Mouse (Mus musculus): ENCODE results near the gene P2rx4. TPM values are rescaled to one million over a fixed set of nuclear protein-coding genes. Genes with fewer than 3 reads are reported as not detected.

P2rx4 gene
- polyA plus RNA-seq, 1 experiment from 2014 or later, result 20.1 TPM

GRCm38 (mm10) chr5:122679881-122680280, 27.5 kb upstream of the P2rx4 start:
- Histone ChIP-seq H3K4me2 (ENCODE audit: low read depth, low read length) (no peak overlapping the region), H3K9ac (ENCODE audit: low read depth, low read length) (no peak overlapping the region), H3K27ac (replicated peaks; ENCODE audit: low read depth, low read length) (no peak overlapping the region), H3K4me1 (ENCODE audit: control insufficient read depth, insufficient read depth, low read length) (no peaks in the 10 kb centered on the region), H3K36me3 (ENCODE audit: control insufficient read depth, insufficient read depth, low read length) (no peaks in the 10 kb centered on the region), H3K4me3 (ENCODE audit: low read depth, low read length) (no peak overlapping the region), H3K9me3 (ENCODE audit: control insufficient read depth, low read length) (no peaks in the 10 kb centered on the region), H3K27me3 (replicated peaks; ENCODE audit: control insufficient read depth, insufficient read depth, low read length) (no peaks in the 10 kb centered on the region)
- 84% methylated on average over 8 of the region's 8 CpGs for WGBS
- no peak for DNase-seq (ENCODE audit: low spot score)
- no peak for ATAC-seq (ENCODE audit: low read depth)

GRCm38 (mm10) chr5:122681276-122681675, 26.1 kb upstream of the P2rx4 start:
- Histone ChIP-seq H3K4me2 (ENCODE audit: low read depth, low read length) (no peak overlapping the region), H3K36me3 (ENCODE audit: control insufficient read depth, insufficient read depth, low read length) (no peaks in the 10 kb centered on the region), H3K27me3 (replicated peaks; ENCODE audit: control insufficient read depth, insufficient read depth, low read length) (no peaks in the 10 kb centered on the region), H3K4me1 (ENCODE audit: control insufficient read depth, insufficient read depth, low read length) (no peaks in the 10 kb centered on the region), H3K9me3 (ENCODE audit: control insufficient read depth, low read length) (no peaks in the 10 kb centered on the region), H3K4me3 (ENCODE audit: low read depth, low read length) (no peak overlapping the region), H3K27ac (replicated peaks; ENCODE audit: low read depth, low read length) (no peak overlapping the region), H3K9ac (ENCODE audit: low read depth, low read length) (no peak overlapping the region)
- 72% methylated on average over 12 of the region's 12 CpGs for WGBS
- DNase-seq (ENCODE audit: low spot score) (no peak), ATAC-seq (ENCODE audit: low read depth) (no peak)

DNA sequence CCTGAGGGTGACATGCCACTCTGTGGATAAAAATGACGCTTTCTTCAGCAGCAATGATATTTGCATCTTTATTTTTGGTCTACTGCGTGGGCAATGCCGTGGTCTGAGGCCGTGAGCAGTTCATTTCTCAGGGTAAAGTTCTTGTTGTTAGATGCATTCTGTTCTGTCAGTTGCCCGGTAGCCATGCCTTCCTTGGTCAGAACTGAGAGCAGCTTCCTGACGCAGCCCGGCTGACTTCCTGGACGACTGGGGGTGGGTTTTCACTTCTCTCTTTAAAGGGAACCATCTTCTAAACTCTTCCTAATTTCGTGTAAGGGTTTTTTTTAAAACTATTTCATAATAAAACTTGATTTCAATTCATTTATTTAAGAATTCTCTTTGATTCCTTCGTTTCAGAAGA, 23.4 kb upstream of the P2rx4 start:
- no peaks in the 10 kb centered on the region for H3K4me1 ChIP-seq (ENCODE audit: control insufficient read depth, insufficient read depth, low read length)
- no peaks in the 10 kb centered on the region for H3K27me3 ChIP-seq (replicated peaks; ENCODE audit: control insufficient read depth, insufficient read depth, low read length)
- ATAC-seq (ENCODE audit: low read depth) (no peak), DNase-seq (ENCODE audit: low spot score) (no peak)
- no peak overlapping the region for H3K27ac ChIP-seq (replicated peaks; ENCODE audit: low read depth, low read length)
- no peak overlapping the region for H3K4me3 ChIP-seq (ENCODE audit: low read depth, low read length)
- 76% methylated on average over 10 of the region's 10 CpGs for WGBS
- no peak overlapping the region for H3K9ac ChIP-seq (ENCODE audit: low read depth, low read length)
- H3K36me3 ChIP-seq (ENCODE audit: control insufficient read depth, insufficient read depth, low read length), result no peaks in the 10 kb centered on the region
- no peaks in the 10 kb centered on the region for H3K9me3 ChIP-seq (ENCODE audit: control insufficient read depth, low read length)
- no peak overlapping the region for H3K4me2 ChIP-seq (ENCODE audit: low read depth, low read length)

GRCm38 (mm10) chr5:122687391-122687790, 20.0 kb upstream of the P2rx4 start:
- Histone ChIP-seq H3K9ac (ENCODE audit: low read depth, low read length) (no peak overlapping the region), H3K4me3 (ENCODE audit: low read depth, low read length) (no peak overlapping the region), H3K27me3 (replicated peaks; ENCODE audit: control insufficient read depth, insufficient read depth, low read length) (no peaks in the 10 kb centered on the region), H3K4me2 (ENCODE audit: low read depth, low read length) (no peak overlapping the region), H3K4me1 (ENCODE audit: control insufficient read depth, insufficient read depth, low read length) (no peaks in the 10 kb centered on the region), H3K9me3 (ENCODE audit: control insufficient read depth, low read length) (no peaks in the 10 kb centered on the region), H3K27ac (replicated peaks; ENCODE audit: low read depth, low read length) (no peak overlapping the region), H3K36me3 (ENCODE audit: control insufficient read depth, insufficient read depth, low read length) (no peaks in the 10 kb centered on the region)
- ATAC-seq (ENCODE audit: low read depth) (no peak), DNase-seq (ENCODE audit: low spot score) (peak; percentile 71)
- 51% methylated on average over 4 of the region's 4 CpGs for WGBS

- DNase-seq (ENCODE audit: low spot score) (no peak), ATAC-seq (ENCODE audit: low read depth) (no peak)
- no peak overlapping the region for H3K9ac ChIP-seq (ENCODE audit: low read depth, low read length)
- 85% methylated on average over 7 of the region's 7 CpGs for WGBS
- no peaks in the 10 kb centered on the region for H3K9me3 ChIP-seq (ENCODE audit: control insufficient read depth, low read length)
- H3K27me3 ChIP-seq (replicated peaks; ENCODE audit: control insufficient read depth, insufficient read depth, low read length), result no peaks in the 10 kb centered on the region
- H3K4me3 ChIP-seq (ENCODE audit: low read depth, low read length), result no peak overlapping the region
- no peaks in the 10 kb centered on the region for H3K36me3 ChIP-seq (ENCODE audit: control insufficient read depth, insufficient read depth, low read length)
- H3K4me2 ChIP-seq (ENCODE audit: low read depth, low read length), result no peak overlapping the region
- no peaks in the 10 kb centered on the region for H3K4me1 ChIP-seq (ENCODE audit: control insufficient read depth, insufficient read depth, low read length)
- H3K27ac ChIP-seq (replicated peaks; ENCODE audit: low read depth, low read length), result no peak overlapping the region
These were observed 18.2 kb upstream of the P2rx4 start for GRCm38 (mm10) chr5:122689153-122689552.

DNA sequence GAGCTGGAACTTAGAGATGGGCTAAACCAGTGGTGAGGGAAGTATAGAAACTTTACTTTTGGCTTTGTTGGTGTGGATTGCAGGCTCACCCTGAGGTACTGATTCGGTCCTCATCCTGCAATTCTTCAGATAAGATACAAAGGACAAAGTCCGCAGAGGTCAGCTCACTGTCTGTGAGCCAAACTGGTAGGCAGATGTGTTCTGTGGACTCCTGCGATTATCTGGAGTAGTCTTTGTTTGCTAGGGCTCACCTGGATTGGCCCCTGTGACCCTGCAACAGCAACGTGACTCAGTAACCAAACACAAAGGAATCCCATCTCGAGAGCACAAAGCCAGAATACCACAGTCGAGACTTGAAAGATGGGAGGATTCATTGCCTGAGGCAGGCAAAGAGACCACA, 16.9 kb upstream of the P2rx4 start:
- no peak overlapping the region for H3K27ac ChIP-seq (replicated peaks; ENCODE audit: low read depth, low read length)
- H3K9me3 ChIP-seq (ENCODE audit: control insufficient read depth, low read length), result no peaks in the 10 kb centered on the region
- 46% methylated on average over 6 of the region's 6 CpGs for WGBS
- no peak overlapping the region for H3K9ac ChIP-seq (ENCODE audit: low read depth, low read length)
- no peak for DNase-seq (ENCODE audit: low spot score)
- no peaks in the 10 kb centered on the region for H3K36me3 ChIP-seq (ENCODE audit: control insufficient read depth, insufficient read depth, low read length)
- no peak for ATAC-seq (ENCODE audit: low read depth)
- no peak overlapping the region for H3K4me2 ChIP-seq (ENCODE audit: low read depth, low read length)
- H3K4me1 ChIP-seq (ENCODE audit: control insufficient read depth, insufficient read depth, low read length), result no peaks in the 10 kb centered on the region
- no peak overlapping the region for H3K4me3 ChIP-seq (ENCODE audit: low read depth, low read length)
- H3K27me3 ChIP-seq (replicated peaks; ENCODE audit: control insufficient read depth, insufficient read depth, low read length), result no peaks in the 10 kb centered on the region

DNA sequence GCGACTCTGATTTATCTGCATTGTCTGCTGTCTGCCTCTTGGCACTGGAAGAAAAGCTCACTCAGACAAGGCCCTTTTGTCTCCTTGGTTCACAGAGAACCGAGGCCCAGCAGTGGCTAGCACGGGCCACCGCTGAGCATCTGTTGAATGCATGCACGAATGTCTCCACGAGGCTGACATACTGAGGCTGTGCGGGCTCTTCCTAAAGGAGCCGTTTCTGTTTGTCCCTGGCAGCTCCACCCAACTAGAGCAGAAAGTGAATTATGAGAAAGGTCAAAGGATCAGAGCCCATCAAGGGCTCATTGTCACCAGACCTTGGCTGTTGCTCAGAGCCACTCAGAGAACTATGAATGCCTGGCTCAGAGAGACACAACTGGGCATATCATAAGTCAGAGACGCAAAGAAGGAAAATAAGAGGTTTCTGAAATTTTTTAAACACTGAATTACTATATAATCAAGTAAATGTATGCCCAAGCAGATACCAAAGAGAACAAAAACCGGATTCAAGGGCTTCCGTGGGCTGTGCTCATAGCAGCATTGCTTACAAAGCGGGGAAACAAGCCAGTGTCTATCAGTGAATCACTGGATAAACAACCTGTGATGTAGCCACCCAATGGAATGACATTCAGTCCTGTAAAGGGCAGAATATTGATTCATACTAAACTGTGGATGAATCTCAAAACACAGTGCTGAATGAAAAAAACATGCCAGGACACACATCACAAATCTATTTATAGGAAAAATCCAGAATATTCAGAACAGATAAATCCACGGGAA, 13.7 kb upstream of the P2rx4 start:
- Histone ChIP-seq H3K4me2 (ENCODE audit: low read depth, low read length) (no peak overlapping the region), H3K4me1 (ENCODE audit: control insufficient read depth, insufficient read depth, low read length) (no peaks in the 10 kb centered on the region), H3K36me3 (ENCODE audit: control insufficient read depth, insufficient read depth, low read length) (no peaks in the 10 kb centered on the region), H3K27me3 (replicated peaks; ENCODE audit: control insufficient read depth, insufficient read depth, low read length) (no peaks in the 10 kb centered on the region), H3K9me3 (ENCODE audit: control insufficient read depth, low read length) (no peaks in the 10 kb centered on the region), H3K9ac (ENCODE audit: low read depth, low read length) (no peak overlapping the region), H3K27ac (replicated peaks; ENCODE audit: low read depth, low read length) (no peak overlapping the region; the same call in 1 of the 2 replicates), H3K4me3 (ENCODE audit: low read depth, low read length) (no peak overlapping the region)
- 33% methylated on average over 13 of the region's 13 CpGs for WGBS
- ATAC-seq (ENCODE audit: low read depth) (peak; percentile 81; the same call in 1 of the 2 replicates), DNase-seq (ENCODE audit: low spot score) (peak; percentile 49)

DNA sequence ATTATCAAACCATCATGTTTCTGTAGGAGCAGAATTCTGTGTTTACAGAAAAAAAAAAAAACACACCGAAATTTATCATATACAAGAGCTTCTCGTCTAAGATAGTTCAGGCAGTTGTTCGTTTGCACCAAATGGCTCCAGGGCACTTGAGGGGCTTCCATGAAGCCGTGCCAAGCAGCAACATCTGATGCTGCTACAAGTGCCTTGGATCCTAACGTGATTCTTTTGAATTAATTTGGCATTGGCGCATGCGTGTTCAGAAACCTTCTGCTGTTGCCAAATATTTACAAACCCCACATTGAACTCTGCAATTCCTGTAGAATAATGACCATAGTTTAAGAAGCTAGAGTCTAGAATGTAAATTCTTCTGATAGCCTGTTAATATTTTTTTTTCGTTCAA, 11.8 kb upstream of the P2rx4 start:
- no peak overlapping the region for H3K9ac ChIP-seq (ENCODE audit: low read depth, low read length)
- H3K4me3 ChIP-seq (ENCODE audit: low read depth, low read length), result no peak overlapping the region
- no peak for ATAC-seq (ENCODE audit: low read depth)
- no peaks in the 10 kb centered on the region for H3K9me3 ChIP-seq (ENCODE audit: control insufficient read depth, low read length)
- DNase-seq (ENCODE audit: low spot score), result peak; percentile 54
- H3K36me3 ChIP-seq (ENCODE audit: control insufficient read depth, insufficient read depth, low read length), result no peaks in the 10 kb centered on the region
- no peaks in the 10 kb centered on the region for H3K27me3 ChIP-seq (replicated peaks; ENCODE audit: control insufficient read depth, insufficient read depth, low read length)
- WGBS, result 63% methylated on average over 8 of the region's 8 CpGs
- H3K27ac ChIP-seq (replicated peaks; ENCODE audit: low read depth, low read length), result no peak overlapping the region
- no peaks in the 10 kb centered on the region for H3K4me1 ChIP-seq (ENCODE audit: control insufficient read depth, insufficient read depth, low read length)
- no peak overlapping the region for H3K4me2 ChIP-seq (ENCODE audit: low read depth, low read length)

DNA sequence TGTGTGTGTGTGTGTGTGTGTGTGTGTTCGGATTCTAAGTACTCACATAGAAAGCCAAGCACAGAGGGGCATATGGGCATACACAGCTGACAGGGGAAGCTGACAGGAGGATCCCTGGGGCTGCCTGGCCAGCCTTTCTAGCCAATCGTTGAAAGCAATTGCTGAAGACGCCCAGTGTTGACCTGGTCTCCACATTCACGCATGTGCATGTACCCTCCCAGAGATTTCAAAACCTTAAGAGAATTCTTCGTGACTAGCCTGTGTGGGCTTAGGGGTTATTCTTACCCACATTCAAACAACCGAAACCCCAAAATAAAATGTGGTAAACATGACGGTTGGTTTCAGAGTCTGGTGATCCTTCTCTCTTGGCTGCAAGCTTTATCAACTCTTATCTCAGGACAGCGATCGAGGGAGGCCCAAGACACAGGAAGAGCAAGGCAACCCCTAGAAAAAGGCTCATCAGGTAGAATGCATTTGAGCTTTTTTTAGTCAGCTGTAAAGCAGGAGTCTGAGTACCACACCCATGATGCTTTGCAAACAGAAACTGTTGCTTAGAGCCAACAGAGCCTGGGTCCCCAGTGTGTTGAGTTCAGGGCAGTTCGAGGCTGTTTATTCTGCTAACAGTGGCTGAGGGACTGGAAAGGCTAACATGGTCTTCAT, 9.2 kb upstream of the P2rx4 start:
- H3K36me3 ChIP-seq (ENCODE audit: control insufficient read depth, insufficient read depth, low read length), result no peaks in the 10 kb centered on the region
- no peak overlapping the region for H3K9ac ChIP-seq (ENCODE audit: low read depth, low read length)
- no peaks in the 10 kb centered on the region for H3K27me3 ChIP-seq (replicated peaks; ENCODE audit: control insufficient read depth, insufficient read depth, low read length)
- no peaks in the 10 kb centered on the region for H3K9me3 ChIP-seq (ENCODE audit: control insufficient read depth, low read length)
- peak; percentile 18 for DNase-seq (ENCODE audit: low spot score)
- H3K4me2 ChIP-seq (ENCODE audit: low read depth, low read length), result no peak overlapping the region
- no peaks in the 10 kb centered on the region for H3K4me1 ChIP-seq (ENCODE audit: control insufficient read depth, insufficient read depth, low read length)
- ATAC-seq (ENCODE audit: low read depth), result no peak
- 80% methylated on average over 10 of the region's 10 CpGs for WGBS
- no peak overlapping the region for H3K27ac ChIP-seq (replicated peaks; ENCODE audit: low read depth, low read length)
- no peak overlapping the region for H3K4me3 ChIP-seq (ENCODE audit: low read depth, low read length)
